Mouse (Mus musculus) heart, adult 9 months (tissue): ENCODE measurements around the gene Litaf.
A peak's percentile ranks its signal among the peaks of the same experiment; 100 is the strongest.
"Not testable (repeated sequence)": the region's sequence is repeated elsewhere in the genome, so short reads cannot be mapped to it uniquely, and the experiment has no call there.

Experiments used
- DNase-seq, 2 experiments: peaks; one replicate each; pipeline ENCODE4 v3.0.0; 2022; ENCODE audit warnings: low spot score in 2 of 2

Gene Litaf

GRCm38 (mm10) chr16:10958307-10958706 lies 107.7 kb downstream of the Litaf start:
- not testable (repeated sequence) for DNase-seq

- DNase-seq, result no peak
These were observed 108.2 kb downstream of the Litaf start for GRCm38 (mm10) chr16:10957794-10958193.

- DNase-seq, result no peak
These were observed 108.8 kb downstream of the Litaf start for GRCm38 (mm10) chr16:10956938-10957685.

GRCm38 (mm10) chr16:10955078-10955477 lies 110.9 kb downstream of the Litaf start:
- no peak for DNase-seq

- no peak for DNase-seq
These were observed 113.1 kb downstream of the Litaf start for GRCm38 (mm10) chr16:10952881-10953280.

- DNase-seq, result no peak
These were observed 113.9 kb downstream of the Litaf start for GRCm38 (mm10) chr16:10952071-10952470.

- DNase-seq, result peak; percentile 30 to 33
These were observed 114.4 kb downstream of the Litaf start for GRCm38 (mm10) chr16:10951581-10951980.

- peak; percentile 22 to 35 for DNase-seq
These were observed 115.4 kb downstream of the Litaf start for GRCm38 (mm10) chr16:10950539-10950938.

- no peak for DNase-seq
These were observed 118.2 kb downstream of the Litaf start for GRCm38 (mm10) chr16:10947724-10948123.

- DNase-seq, result no peak
These were observed 120.4 kb downstream of the Litaf start for GRCm38 (mm10) chr16:10945381-10946127.

GRCm38 (mm10) chr16:10944545-10944944 lies 121.4 kb downstream of the Litaf start:
- no peak for DNase-seq

- no peak for DNase-seq
These were observed 122.7 kb downstream of the Litaf start for GRCm38 (mm10) chr16:10943257-10943656.

- no peak for DNase-seq
These were observed 125.3 kb downstream of the Litaf start for GRCm38 (mm10) chr16:10940661-10941060.

GRCm38 (mm10) chr16:10939932-10940331 lies 126.0 kb downstream of the Litaf start:
- no peak for DNase-seq

GRCm38 (mm10) chr16:10937497-10937896 lies 128.5 kb downstream of the Litaf start:
- DNase-seq, result no peak

GRCm38 (mm10) chr16:10936700-10937319 lies 129.1 kb downstream of the Litaf start:
- no peak for DNase-seq

GRCm38 (mm10) chr16:10934047-10934446 lies 131.9 kb downstream of the Litaf start:
- no peak for DNase-seq

- DNase-seq, result no peak
These were observed 132.6 kb downstream of the Litaf start for GRCm38 (mm10) chr16:10933372-10933771.

- no peak for DNase-seq
These were observed 138.9 kb downstream of the Litaf start for GRCm38 (mm10) chr16:10927026-10927425.

GRCm38 (mm10) chr16:10925591-10926180 lies 140.3 kb downstream of the Litaf start:
- DNase-seq, result no peak

- no peak for DNase-seq
These were observed 142.4 kb downstream of the Litaf start for GRCm38 (mm10) chr16:10923561-10923960.

- DNase-seq, result no peak
These were observed 146.1 kb downstream of the Litaf start for GRCm38 (mm10) chr16:10919856-10920255.
